Mouse (Mus musculus) embryonic fibroblast, embryonic 13.5 days (primary cell): ENCODE measurements around the gene Gng10.

Source experiments
- CTCF ChIP-seq: IDR thresholded peaks from 2 replicates; pipeline ENCODE4 v1.5.1; 2011; ENCODE audit warnings: mild to moderate bottlenecking, control low read depth, low read length, moderate library complexity, borderline replicate concordance; ENCODE audit not compliant: insufficient read depth
- POLR2A ChIP-seq: IDR thresholded peaks from 2 replicates; pipeline ENCODE4 v1.6.1; 2011; ENCODE audit warnings: low read depth, mild to moderate bottlenecking, control low read depth, low read length, moderate library complexity

DNA sequence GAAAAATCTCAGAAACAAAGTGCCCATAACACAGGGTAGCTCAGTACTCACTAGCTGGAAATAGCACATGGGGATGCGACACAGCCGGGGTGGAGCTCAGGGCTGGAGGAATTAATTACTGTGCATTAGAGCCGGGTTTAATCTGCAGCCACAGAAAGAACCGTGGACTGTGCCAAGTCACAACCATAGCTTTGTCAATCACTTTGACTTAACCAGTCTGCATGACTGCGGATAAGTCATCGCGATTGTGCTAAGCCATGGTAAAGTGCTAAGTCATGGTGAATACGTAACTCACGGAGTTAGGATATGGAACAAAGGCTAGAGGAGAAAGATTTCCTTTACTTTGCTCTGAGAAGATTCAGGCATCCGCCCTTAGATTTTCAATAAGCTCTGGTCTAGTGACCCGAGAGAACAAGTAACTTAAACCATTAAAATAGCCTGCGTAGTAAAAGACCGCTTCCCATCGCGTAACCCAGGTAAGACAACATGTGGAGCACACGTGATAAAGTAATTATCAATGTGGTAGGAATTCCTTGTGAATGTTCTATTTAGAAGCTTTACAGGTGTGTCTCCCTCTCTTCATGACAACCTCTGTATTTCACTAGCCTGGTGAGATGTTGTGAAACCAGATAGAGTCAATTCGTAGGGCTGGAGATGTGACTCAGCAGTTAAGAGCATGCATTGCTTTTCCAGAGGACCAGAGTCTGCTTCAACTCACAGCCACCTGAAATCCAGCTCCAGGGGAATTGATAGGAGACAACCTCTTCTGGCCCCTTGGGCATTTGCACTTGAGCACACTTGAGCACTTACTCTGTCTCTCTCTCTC, 44.1 kb upstream of the Gng10 start:
- no peak for TF ChIP-seq CTCF
- no peak for TF ChIP-seq POLR2A
